Mouse (Mus musculus): Measurements from ENCODE around the gene Asb10.
A peak's percentile ranks its signal among the peaks of the same experiment; 100 is the strongest.
"Not testable (repeated sequence)": the region's sequence is repeated elsewhere in the genome, so short reads cannot be mapped to it uniquely, and the experiment has no call there.

Gene Asb10

DNA sequence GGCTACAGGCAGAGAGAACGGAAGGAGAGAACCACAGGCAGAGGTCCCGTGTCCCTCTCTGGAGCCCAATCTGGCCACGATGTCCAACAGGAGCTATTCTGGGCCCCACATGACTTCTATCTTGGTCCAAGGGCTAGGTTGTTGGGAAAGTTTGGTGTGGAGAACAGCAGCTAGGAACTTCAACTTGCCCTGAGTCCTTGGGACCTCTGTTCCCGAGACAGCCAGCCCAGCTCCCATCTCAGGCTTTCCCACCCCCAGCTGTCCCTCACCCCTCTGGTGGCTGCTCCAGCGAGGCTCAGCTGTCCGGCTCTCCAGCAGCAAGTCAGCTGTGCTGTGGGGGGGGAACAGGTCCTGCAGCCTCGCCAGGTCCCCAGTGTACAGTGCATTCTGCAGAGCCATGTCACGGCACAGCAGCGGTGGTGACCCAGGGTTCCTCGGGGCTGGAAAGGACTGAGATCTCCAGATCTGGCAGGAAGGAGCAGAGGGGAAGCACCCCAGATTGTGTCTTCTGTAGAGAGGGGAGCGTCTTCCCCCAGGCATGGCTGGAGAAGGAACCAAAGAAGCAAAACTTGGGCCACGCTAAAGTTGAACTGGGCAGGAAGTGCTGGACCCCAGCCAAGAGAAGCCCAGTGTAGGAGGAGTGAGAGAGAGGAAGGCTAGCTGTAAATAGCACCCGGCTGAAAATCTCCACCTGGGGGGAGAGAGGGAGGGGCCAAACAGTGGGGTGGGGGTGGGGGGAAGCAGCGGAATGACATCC lies at the start of gene Asb10:
Asb10 (minus strand) TSS at position 592 of the 757 bp plus-strand sequence.
- peak; percentile 68 to 76 for DNase-seq (ENCODE audit: low spot score in 2 of 2)

DNA sequence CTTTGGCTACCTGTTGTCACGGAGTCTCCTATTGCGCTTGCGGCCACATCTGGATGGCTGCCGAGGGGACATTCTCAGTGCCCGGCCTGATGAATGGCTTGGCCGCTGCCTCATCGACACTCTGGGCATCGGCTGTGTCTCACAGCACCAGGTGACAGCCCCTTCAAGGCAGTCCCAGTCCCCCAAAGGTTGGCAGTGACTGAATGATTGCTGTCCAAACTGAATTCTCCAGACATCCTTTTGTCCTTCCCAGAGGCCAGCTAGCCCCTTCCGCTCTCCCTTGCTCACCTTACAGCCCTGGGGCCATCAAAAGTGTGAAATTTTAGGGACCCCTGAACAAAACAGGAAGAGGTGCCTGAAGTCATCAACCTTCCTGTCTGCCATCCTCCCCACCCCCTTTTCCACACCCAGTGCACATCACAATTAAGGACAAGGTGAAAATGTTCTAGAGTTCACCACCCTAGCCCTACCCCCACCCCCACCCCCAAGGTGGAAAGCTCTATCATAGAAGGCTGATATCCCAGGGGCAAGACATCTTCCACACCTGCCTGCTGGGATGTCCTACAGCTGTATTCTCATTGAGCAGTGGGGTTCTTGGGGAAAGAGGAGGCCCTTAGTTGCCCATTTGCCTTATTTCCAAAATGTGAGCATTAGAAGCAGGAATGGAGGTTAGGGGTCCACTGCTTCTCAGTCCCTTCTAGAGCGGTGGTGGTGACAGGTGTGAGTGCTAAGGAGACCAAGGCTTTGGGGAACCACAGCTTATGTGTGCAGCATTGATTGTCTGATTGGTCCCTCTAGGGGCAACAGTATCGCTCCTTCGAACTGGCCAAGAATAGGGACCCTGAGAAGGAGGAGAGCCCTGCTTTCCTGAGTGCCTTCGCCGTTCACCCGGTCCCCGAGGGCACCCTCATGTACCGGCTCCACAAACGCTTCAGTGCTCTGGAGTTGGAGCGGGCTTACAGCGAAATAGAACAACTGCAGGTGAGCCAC lies 49.0 kb upstream of the Asb10 start:
- DNase-seq (ENCODE audit: low spot score in 2 of 2): no peak

DNA sequence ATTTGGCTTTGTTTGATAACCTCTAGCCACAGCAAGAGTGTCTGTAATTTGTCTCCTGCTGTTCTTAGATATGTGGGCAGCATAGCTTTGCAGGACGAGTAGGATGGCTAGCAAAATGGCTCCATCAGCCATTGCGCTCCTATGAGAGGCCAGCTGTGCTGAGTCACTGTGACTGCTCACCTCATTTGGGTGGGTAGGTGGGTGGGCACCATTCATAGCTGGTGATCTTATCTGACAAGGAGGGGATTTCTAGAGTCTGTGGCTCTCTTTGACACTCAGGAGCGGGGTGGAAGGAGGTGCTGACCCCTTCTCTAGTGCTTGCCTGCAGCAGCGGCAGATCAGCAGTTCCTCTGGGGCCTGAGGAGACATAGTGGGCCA lies 46.4 kb upstream of the Asb10 start:
- peak; percentile 55 to 67 for DNase-seq (ENCODE audit: low spot score in 2 of 2)

DNA sequence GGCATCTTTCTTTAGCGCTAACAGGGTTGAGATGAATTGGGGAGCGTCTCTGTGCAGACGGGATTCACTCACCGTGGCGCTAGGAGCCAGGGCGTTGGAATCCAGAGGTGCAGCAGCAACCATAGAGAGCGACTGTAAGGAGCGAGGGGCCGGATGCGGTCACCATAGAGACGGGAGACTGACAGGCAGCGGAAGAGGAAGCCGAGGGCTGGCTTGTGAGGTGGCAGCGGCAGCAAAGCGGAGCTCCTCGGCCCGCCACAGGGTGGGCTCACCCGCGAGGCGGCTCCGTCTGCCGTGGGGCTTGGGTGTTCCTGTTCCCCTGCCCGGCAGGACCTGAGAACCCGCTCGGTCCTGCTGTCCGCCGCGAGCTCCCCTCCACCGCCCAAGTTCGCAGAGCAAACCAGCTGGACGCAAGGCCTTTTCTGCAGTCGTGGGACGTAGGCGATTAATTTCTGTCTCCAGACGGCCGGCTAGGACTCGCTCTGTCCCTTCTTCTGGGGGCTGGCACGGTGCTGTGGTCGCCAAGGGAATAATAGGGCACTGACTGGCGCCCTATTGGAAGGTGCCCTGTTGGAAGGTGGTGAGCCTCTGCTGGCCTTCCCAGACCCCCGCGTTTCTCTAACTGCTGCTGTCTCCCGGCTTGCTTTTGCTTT lies 45.9 kb upstream of the Asb10 start, which contains the start of gene Chpf2:
Chpf2 (plus strand) TSS at position 195 of the 653 bp plus-strand sequence.
- DNase-seq (ENCODE audit: low spot score in 2 of 2): peak; percentile 91 to 92

DNA sequence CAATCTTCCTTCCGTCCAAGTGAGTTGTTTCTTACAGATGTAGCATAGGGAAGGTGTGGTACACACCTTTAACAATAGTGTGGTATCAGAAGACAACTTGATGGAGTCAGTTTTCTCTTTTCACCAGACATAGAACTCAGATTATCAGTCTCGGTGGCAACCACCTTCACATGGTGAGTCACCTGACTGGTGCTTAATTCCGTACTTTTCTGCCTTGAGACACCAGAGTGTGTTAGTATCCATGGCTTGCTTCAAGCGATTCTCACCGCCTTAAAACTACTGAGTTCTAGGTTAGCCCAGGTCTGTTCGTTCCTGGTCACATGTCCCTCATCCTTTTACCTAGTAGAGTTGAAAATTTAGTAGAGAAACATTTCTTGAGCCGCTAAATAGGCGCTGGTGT lies 45.3 kb upstream of the Asb10 start:
- no peak for DNase-seq (ENCODE audit: low spot score in 2 of 2)

DNA sequence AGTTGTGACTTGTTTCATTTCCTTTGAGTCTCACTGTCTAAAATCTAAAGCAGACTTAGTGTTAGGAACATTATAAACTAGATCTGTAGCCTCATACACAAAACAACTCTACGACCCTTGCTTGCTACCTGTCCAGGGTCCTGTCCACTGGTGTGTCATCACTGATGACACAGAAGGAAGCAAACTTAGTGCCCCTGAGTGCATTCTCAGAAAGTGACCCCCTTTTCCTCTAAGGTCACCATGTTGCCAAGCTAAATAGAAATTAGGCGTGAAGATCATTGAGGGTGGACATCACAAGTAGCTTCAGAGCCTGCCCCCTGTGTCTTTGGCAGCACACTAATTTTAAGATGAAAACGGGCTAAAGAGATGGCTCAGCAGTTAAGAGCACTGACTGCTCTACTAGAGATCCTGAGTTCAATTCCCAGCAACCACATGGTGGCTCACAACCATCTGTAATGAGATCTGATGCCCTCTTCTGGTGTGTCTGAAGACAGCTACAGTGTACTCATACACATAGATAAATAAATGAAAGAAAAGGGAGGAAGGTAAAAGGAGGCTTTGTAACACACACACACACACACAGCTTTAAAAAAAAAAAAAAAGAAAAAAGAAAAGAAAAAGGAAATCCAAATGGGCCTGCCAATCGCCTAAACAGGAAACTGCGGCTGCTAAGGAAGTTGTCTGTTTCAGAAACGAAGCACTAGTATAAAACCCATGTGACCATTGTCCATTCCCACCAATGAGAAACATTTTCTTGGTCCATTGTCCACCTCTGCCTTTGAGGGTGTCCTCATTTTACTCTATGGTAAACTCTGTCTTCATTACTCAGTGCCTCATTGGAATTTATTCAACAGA lies 37.6 kb upstream of the Asb10 start:
- no peak for DNase-seq (ENCODE audit: low spot score in 2 of 2)

DNA sequence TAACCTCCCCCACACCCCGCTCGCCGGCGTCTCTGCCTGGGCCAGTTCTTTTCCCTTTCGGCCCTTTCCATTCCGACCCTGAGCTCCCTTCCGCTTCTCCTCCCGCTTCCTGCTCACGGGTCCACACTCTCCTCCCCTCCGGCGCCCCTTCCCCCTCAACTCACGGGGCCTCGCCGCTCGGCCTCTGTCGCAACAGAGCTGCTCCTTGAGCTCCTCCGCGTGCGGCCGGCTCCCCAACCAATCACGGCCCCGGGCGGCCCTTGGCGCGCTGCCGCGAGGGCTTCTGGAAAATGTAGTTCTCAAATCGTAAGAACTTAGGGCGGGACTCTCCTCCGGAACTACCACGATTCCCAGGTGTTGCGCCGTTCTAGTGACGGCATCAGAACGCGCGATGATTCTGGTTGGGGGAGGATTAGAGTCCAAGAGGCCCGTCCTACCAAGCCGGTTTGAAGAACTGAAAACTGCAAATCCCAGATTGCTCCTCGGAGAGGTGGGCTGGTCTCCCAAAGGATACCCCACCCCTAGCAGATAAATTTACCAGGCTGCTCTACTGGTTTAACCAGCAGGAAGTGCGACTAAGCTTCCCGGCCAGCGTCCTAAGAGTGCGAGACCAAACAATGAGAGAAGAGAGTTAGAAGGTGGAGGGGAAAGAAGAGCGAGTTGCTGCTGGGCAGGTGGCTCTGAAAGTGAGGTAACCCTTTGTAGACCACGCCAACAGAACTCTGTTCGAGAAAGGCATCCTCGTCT lies 36.6 kb upstream of the Asb10 start, which contains the start of gene Abcf2:
Abcf2 (minus strand) TSS at position 285 of the 747 bp plus-strand sequence.
- peak; percentile 100 for DNase-seq (ENCODE audit: low spot score in 2 of 2)

DNA sequence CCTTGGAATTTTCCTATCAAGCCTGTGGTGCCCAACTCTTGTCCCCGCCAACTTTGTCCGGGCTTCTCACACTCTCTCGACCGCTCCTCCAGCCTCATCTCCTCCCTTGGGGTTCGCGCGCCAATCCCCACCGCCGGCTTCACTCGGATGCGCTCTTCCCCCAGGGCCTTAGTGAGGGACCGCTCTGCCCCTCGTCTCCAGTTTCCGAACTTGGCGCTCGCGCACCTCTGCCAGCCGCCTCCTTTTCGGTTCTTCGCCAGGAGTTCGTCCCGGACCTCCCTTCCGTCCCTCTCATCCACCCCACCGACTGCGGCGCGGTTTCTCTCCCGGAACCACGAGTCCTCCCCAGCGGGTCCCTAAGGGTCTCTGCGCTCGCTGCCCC lies 36.0 kb upstream of the Asb10 start:
- DNase-seq (ENCODE audit: low spot score in 2 of 2): peak in 1 of 2 experiments; percentile 52

DNA sequence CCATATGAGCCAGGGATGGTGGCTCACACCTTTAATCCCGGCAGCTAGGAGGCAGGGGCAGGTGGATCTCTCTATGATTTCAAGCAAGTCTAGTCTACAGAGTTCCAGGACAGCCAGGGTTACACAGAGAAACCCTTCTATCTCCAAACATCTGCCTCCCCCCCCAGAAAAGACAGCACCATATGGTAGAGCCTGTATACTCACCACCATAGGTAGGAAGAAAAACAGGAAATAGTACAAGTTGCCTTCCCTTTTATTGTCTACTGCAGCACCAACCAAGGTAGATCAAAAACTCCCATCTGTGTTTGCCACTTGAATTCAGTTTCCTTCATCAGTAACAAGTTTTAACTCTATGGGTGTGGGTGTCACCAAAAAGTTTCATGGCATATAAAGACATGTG lies 35.2 kb upstream of the Asb10 start:
- no peak for DNase-seq (ENCODE audit: low spot score in 2 of 2)

DNA sequence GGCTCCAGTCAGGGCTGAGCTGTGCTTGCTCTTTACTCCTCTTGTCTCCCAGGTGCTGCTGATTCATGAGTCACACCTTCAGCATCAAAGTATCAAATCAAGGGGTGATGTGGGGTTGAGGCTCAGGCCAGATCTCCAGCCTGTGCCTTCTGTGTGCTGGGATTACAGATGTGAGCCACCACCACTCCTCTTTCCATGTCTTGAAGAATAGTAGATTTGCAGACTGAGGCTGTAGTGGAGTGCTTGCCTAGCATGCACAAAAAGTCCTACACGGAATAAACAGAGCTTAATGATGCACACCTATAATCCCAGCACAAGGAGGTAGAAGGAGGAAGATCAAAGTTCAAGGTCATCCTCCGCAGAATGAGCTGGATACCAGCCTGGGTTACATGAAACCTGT lies 15.9 kb upstream of the Asb10 start, which contains the start of gene 4931409K22Rik:
4931409K22Rik (minus strand) TSS at position 101 of the 400 bp plus-strand sequence.
- no peak for DNase-seq (ENCODE audit: low spot score in 2 of 2)

DNA sequence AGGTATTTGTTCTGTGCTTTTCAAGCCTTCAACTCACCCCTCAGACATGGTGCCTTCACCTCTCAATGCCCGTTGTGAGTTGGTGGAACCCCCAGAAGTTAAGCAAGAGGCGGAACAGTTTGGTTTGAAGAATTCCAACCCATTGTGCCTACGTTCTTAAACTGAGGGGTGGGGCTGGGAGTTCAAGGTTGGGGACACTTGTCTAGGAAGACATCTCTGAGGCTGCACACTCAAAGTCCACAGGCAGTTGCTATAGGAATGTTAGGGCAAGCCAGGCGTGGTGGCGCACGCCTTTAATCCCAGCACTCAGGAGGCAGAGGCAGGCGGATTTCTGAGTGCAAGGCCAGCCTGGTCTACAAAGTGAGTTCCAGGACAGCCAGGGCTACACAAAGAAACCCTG lies 14.6 kb upstream of the Asb10 start:
- DNase-seq (ENCODE audit: low spot score in 2 of 2): not testable (repeated sequence)

DNA sequence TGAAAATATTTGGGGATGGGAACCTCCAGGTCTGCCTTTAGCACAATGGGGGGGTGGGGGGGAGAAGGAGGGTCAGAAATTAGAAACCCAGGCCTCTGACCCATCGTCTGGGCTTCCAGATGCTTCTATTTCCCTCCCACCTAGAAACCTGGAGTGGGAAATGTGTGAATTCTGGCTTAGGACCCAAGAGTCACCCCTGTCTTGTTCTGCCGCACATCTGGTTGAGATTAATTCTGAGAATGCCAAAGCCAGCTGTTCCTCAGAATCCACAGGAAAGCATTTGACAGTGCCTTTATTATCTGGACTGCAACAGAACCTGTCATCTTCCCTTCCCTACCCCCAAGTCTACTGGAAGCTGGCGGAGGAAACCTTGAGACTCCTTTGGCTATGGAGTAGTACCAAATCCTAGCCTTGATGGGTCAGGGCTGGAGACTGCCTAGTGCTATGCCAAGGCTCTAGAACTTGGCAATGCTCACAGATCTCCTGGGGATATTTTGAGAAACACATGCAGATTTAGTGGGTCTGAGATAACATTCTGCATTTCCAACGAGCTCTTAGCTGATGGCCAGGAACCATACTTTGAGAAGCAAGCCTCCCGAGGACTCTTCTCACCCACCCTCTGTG lies 13.0 kb upstream of the Asb10 start:
- no peak for DNase-seq (ENCODE audit: low spot score in 2 of 2)

DNA sequence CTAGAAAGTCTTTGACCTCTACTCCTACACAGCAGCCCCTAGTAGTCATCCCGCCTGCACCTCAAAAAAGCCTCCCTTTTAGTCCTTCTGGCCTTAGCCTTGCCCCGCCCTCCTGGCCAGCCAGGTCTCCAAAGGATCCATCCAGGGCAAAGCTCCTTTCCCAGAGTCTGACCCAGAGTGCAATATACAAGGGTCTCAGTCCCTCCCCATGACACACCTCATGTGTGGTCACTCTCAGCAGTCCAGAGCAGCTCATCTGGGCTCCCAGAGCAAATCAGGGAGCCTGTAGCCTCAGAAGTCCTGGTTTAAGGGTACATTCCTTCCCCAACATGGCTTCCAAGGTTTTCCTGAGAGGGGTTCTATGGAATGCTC lies 10.5 kb upstream of the Asb10 start:
- no peak for DNase-seq (ENCODE audit: low spot score in 2 of 2)

DNA sequence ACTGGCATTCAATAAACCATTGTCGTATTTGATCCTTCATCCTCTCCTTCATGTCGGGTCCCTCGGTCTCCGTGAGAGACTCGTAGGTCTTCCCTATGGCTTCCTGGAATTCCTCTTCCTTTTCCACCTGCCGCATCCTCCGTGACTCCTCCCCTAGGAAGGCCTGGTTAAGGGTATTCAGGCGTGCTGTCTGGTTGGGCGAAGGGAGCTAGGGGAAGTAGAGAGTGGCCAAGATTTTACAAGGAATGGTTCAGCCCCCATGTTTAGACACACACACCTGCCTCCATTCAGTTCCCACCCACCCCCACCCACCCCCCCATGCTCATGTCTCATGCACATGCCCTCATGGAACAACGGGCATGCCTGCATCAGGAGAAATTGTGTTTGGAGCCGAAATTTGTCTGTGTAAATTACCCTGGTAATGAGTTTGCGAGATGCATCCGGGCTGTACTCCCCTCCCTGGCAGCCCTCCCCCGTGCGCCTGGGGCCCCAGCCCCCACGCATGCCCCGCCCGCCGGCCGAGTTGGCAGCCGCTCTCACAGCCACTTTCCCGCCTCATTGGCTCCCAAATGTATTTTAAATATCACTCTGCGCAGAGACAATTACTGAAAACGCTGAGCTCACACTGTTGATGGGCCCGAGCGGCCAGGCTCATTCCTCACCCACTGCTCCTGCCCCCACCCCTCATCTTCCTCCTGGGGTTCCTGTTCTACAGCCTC lies 10.0 kb upstream of the Asb10 start:
- peak; percentile 83 to 85 for DNase-seq (ENCODE audit: low spot score in 2 of 2)

DNA sequence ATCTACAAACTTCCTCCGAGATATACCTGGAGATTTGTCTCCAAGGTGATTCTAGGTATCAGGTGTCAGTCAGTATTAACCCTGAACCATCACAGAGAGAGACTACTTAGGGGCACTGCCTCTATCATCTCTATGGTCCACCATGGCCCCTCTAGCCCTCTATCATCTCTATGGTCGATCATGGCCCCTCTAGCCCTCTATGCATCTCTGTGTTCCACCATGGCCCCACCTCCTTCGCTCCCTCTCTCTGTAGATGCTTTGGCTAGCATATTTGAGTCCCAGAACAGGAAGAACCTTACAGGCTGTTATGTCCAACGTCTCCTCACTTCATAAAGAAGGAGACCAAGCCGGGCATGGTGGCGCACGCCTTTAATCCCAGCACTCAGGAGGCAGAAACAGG lies 1.9 kb upstream of the Asb10 start:
- DNase-seq (ENCODE audit: low spot score in 2 of 2): no peak

DNA sequence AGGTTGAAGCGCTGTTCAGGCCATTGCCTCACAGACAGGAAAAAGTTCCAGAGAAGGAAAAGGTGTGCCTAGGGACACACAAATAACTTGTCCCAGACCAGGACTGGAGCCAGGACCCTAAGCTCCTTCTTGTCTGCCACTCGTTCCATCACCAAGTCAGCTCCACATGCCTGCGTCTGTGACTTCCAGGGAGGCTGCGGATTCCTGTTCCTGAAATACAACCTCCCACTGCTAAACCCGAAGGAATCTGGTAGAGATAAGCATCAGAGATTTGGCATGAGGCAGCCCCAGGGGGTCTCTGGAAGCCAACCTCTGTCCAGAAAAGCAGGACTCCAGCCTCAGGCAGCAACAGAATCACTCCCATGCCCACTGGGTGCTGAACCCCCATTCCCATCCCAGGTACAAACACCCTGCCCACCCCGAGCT lies 379 bp upstream of the Asb10 start:
- DNase-seq (ENCODE audit: low spot score in 2 of 2): no peak

DNA sequence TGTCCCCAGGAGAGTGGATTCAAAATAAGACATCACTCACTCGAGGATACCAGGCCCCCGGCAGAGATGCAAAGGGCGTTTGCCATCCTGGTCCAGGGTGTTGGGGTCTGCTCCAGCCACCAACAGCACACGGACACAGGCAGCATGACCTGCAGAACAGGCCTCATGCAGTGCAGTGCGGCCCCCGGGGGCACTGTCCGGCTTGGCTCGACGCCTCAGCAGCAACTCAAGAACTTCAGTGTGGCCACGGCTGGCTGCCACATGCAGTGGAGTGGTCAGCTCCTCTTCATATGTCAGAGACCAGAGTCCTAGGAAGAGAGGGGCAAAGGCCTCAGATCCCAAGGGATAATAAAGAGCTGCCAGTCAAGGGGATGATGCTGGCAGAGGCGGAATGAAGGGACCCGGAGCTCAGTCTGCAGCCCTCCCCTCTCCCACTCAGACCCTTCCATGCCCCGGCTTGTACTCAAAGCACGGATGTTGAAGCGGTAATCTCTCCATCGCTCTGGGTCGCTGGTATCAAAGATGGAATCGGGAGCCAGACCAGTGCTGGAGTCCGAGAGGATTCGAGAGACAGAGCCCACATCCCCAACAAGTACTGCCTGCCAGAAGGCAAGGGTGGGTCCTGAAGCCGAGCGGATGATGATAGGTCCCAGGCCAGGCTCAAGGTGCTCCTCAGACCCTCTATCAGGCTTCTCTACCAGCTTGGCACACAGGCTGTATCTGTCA lies 1.0 kb downstream of the Asb10 start:
- no peak for DNase-seq (ENCODE audit: low spot score in 2 of 2)

DNA sequence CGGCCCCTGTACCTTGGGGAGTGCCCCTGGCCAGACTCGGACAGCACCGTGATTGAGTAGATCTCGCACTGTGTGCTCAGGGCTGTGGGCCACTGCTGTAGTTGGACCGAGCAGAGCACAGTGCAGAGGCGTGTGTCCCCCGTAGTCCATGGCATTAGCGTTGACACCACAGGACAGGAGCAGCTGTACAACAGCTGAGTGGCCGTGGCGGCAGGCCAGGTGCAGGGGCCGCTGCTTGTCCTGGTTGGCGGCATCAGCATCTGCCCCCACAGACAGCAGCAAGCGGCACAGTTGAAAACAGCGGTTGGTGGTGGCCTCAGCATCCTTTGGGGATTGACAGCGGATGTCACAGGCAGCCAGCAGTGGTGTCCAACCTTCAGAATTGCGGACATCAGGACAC lies 3.2 kb downstream of the Asb10 start:
- no peak for DNase-seq (ENCODE audit: low spot score in 2 of 2)

DNA sequence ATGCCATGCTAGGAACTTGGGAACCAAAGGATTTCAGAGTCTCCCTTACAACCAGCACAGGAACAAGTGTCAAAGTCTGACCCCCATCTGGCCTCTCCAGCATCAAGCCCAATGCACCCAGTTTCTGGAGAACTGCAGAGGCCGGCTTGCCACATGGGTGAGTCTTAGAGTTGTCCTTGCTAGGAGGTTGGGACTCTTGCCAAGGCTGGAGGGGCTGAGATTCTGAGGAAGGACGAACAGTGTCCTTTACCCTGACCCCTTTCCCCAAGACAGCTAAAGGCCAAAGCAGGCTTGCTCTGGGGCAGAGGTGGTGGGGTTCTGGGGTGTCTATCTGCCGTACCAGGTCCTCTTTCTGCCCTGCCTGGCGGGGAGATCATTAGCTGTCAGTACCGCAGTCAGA lies 4.3 kb downstream of the Asb10 start:
- no peak for DNase-seq (ENCODE audit: low spot score in 2 of 2)
